Mouse (Mus musculus): ENCODE results near the gene Oog3. TPM values are rescaled to one million over a fixed set of nuclear protein-coding genes. Genes with fewer than 3 reads are reported as not detected.

Oog3 gene
- total RNA-seq (2017) = not detected in 2 replicates

- no peak for ATAC-seq (replicated peaks in 1 of 2; ENCODE audit: insufficient read depth in 1 of 2, low FRiP score in 2 of 2, low TSS enrichment in 1 of 2, low read depth in 1 of 2, poor library complexity in 2 of 2, severe bottlenecking in 2 of 2)
Measured at GRCm38 (mm10) chr4:144162563-144162962, at the start of gene Oog3. TSS of gene Oog3 (minus strand) at chr4:144162663.

GRCm38 (mm10) chr4:144190419-144190818 is 28.0 kb upstream of the Oog3 start, which contains the start of gene Oog2:
TSS of gene Oog2 (plus strand) at chr4:144190719.
- ATAC-seq (replicated peaks in 1 of 2; ENCODE audit: insufficient read depth in 1 of 2, low FRiP score in 2 of 2, low TSS enrichment in 1 of 2, low read depth in 1 of 2, poor library complexity in 2 of 2, severe bottlenecking in 2 of 2) = no peak

Other genes with a start within 250 kb of the Oog3 start
- not detected in 2 replicates for gene Pramef25, start 211.6 kb downstream of the Oog3 start, total RNA-seq (2017)
- not detected in 2 replicates for gene Gm13101, start 195.7 kb downstream of the Oog3 start, total RNA-seq (2017)
- gene Pramef17, start 168.3 kb downstream of the Oog3 start, total RNA-seq (2017) = not detected in 2 replicates
- not detected in 2 replicates for gene Pramel4, start 103.5 kb downstream of the Oog3 start, total RNA-seq (2017)
- not detected in 2 replicates for gene Gm13102, start 56.2 kb downstream of the Oog3 start, total RNA-seq (2017)
- gene Oog2, start 28.1 kb upstream of the Oog3 start, total RNA-seq (2017) = not detected in 2 replicates
- not detected in 2 replicates for gene C87977, start 50.7 kb upstream of the Oog3 start, total RNA-seq (2017)
- not detected in 2 replicates for gene Pramel5, start 117.8 kb upstream of the Oog3 start, total RNA-seq (2017)
- gene Gm13128, start 167.6 kb upstream of the Oog3 start, total RNA-seq (2017) = not detected in 2 replicates
- gene Gm13119, start 195.3 kb upstream of the Oog3 start, total RNA-seq (2017) = not detected in 2 replicates
- not detected in 2 replicates for gene Pramef20, start 215.3 kb upstream of the Oog3 start, total RNA-seq (2017)
- gene Pramef12, start 245.8 kb upstream of the Oog3 start, total RNA-seq (2017) = not detected in 2 replicates

All from hematopoietic stem cell, adult 5-6 weeks (primary cell).